Mouse (Mus musculus) 416B (cell line): ENCODE data around the gene Noc4l.

Source experiments
- DNase-seq: peaks from one replicate; pipeline ENCODE4 v3.0.0; 2011; ENCODE audit warnings: low read depth

Noc4l gene

GRCm38 (mm10) chr5:110652719-110653648 lies at the start of gene Noc4l, which contains the start of gene Ddx51:
Noc4l (minus strand) TSS chr5:110653417.
Ddx51 (plus strand) TSS chr5:110653451.
- peak; percentile 93 for DNase-seq

GRCm38 (mm10) chr5:110698617-110699016 lies 45.4 kb upstream of the Noc4l start:
- DNase-seq = no peak

DNA sequence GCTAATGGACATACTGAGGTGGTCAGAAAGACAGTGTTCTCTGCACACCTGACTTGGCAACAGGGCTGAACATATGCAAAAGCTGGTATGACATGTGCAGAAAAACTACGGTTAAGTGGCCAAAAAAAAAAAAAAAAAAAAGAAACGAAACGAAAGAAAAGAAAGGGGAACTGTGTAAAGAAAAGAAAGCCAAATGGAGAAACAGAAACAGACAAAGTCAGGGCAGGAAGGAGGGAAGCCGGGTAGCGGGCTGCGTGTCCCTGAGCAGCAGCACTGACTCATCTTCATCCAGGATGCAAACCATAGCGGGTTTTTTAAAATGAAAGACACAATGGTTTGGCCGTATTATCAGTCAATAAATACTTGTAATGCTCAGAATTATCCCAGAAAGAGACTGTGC lies 28.8 kb upstream of the Noc4l start:
- DNase-seq = no peak

DNA sequence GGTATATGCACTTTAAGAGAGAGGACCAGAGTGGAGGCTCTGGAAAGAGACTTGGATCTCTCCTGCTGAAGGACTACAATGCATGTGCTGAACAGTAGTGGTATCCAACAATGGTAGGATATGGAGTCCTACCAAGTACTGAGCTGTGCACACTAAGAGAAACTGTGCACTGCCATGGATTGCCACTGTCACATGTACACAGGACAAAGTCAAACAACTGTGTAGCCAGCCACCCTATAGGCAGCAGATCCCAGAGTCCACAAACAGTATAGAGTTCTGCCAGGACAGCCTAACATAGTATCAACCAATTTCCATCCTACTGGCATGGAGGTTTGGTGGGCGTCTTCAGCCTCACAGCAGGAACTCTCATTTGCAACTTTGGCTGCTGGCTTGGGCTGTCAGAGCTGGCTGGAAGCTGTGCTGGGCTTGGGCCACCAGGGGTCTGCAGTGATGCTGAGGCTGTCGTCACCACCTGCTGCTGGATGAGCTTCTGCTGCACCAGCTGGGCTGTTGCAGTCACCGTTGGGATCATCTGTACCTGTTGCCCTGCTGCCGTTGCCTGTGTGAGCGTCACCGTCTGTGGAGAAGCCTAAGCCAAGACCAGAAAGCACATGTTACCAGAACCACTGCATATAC lies 12.4 kb upstream of the Noc4l start:
- no peak for DNase-seq

- DNase-seq = no peak
These were observed 11.6 kb upstream of the Noc4l start for GRCm38 (mm10) chr5:110664750-110665269.

DNA sequence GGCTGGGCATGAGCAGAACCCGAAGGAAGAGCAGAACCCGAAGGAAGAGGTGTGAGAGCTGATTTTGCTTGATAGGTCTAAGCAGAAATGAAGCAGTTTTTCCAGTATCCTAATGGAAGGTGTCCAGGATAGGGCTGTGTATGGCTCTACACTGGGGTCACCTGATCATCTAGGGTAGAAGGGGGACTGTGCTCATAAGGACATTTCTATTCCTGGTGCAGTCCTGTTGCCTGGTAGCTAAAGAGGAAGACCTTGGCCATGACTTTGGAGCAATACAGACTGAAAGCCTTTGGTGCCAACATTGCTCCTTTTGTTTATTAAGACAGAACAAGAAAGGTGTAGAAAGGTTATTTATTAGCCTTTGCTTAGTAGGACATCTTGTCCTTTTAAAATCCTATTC lies 10.8 kb upstream of the Noc4l start:
- no peak for DNase-seq

DNA sequence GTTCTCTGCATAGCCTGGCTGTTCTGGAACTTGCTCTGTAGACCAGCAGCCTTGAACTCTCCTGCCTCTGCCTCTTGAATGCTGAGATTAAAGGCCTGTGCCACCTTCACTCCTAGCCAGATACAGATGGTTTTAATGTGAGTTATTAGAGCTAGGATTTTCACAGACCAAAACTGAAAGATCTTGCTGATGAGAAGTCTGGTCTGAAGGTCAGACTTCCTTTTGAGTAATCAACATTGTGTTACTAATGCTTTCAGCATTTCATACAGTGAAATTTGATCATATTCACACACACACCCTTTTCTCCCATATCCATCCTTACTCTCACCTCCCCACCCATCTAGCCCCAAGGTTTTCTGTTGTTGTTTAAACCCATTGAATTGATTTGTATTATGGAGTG lies 6.5 kb upstream of the Noc4l start:
- DNase-seq = peak; percentile 64

- DNase-seq = no peak
These were observed 469 bp upstream of the Noc4l start for GRCm38 (mm10) chr5:110653686-110654085.

GRCm38 (mm10) chr5:110646377-110646776 lies 6.8 kb downstream of the Noc4l start:
- no peak for DNase-seq

- DNase-seq = peak; percentile 93
These were observed 13.8 kb downstream of the Noc4l start for GRCm38 (mm10) chr5:110639459-110639858.

DNA sequence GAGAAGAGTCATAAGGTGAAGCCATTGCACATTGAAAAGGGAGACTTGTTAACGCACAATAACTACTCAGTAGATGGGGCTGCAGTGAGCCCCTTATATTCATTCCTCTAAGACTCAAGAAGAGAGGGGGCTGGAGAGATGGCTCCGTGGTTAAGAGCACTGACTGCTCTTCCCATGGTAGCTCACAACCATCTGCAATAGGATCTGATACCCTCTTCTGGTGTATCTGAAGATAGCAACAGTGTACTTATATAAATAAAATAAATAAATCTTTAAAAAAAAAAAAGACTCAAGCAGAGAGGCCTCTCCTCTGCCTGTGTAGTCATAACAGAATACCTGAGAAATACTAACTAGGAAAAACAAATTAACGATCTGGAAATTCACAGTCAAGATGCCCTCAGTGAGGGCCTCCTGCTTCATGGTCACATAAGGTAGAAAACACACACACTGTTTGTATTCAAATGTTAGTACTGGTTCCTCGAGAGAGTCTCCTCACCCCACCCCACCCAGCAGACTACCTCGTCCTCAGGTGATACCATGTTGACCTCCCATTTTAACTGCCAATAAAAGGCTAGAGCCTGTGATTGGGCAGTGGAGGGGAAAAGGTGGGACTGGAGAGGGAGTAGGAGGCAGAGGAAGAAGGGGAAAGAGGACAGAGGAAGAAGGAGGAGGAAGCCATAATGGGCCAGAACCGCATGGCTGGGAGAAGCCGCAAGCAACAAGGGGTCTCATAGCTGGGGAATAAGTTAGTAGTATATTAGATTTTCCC lies 14.7 kb downstream of the Noc4l start:
- peak; percentile 74 for DNase-seq

GRCm38 (mm10) chr5:110635951-110636707 lies 17.1 kb downstream of the Noc4l start:
- peak; percentile 75 for DNase-seq

- no peak for DNase-seq
These were observed 23.6 kb downstream of the Noc4l start for GRCm38 (mm10) chr5:110629525-110630120.

DNA sequence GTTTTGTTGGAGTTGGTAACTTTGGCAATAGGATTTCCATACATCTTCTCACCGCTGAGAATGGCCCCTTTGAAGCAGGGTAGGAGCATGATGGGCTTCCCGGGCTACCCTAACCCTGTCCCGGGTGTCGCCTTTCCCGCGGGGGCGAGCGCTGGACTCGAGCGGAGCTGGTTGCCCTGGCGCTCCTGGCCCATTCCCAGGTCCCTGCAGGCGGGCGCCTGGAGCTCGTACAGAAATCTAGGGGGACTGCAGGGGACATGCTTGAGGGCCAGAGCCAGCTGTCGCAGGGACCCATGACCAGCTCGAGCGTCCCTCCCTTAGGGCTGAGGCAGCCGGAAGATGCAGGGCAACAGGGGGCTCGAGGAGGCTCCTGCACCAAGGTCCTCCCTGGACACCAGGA lies 25.1 kb downstream of the Noc4l start:
- no peak for DNase-seq

GRCm38 (mm10) chr5:110627351-110627750 lies 25.9 kb downstream of the Noc4l start:
- no peak for DNase-seq

- no peak for DNase-seq
These were observed 28.9 kb downstream of the Noc4l start for GRCm38 (mm10) chr5:110624319-110624718.

- no peak for DNase-seq
These were observed 34.0 kb downstream of the Noc4l start for GRCm38 (mm10) chr5:110619226-110619625.

DNA sequence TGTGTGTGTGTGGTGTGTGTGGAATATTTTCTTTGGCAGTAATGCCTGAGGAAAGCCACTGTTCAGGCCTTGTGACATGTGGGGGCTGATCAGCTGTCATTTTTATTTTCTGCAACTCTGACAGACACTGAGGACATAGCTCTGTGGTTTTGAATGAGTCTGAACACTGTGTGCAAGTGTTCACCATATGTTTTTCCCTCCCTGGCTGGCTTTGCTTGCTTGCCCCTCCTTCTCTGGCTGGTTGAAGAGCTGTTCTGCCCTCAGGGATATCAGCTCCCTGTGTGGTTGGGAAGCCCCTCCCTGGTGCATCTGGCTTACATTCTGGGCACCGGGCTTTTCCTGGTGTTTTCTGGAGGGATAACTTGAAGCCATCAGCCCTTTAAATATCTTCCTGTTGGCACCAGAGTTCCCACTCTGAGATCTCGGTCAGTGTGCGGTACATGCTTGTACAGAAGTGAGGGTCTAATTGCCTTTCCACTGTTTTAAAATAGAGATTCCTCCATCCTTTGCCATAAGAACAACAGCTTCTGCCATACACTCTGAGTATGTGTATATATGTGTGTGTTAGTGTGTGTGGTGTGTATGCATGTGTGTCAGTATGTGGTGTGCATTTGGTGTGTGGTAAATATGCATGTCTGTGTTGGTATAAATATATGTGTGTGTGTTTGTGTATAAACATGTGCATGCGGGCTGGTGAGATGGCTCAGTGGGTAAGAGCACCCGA lies 41.6 kb downstream of the Noc4l start:
- DNase-seq = no peak

DNA sequence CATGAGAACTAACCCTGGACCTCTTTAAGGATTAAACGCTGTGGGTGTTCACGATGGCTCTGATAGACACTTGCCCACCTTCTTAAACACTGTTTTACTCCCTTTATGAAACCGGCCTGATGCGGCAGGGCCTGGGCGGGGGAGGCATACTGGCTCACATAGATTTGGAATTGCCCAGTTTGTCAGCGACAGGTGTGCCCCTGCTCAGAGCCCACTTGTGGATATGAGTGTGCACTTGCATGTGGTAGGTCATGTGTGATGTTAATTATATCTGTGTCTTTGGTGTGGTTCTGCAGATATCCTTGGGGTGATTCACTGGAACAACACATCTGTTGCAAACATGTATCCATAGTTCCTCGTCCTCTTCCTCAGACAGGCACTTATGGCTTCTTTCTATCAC lies 42.7 kb downstream of the Noc4l start:
- DNase-seq = no peak

- no peak for DNase-seq
These were observed 43.3 kb downstream of the Noc4l start for GRCm38 (mm10) chr5:110609868-110610267.
